Mouse (Mus musculus) hindlimb bud, embryonic 11.5 days (tissue): ENCODE data around the gene Ear14.
"Not testable (repeated sequence)": the region's sequence is repeated elsewhere in the genome, so short reads cannot be mapped to it uniquely, and the experiment has no call there.

Experiments
- DNase-seq: peaks from one replicate; pipeline ENCODE4 v3.0.0-alpha.2; 2012; ENCODE audit warnings: low read depth, low spot score; ENCODE audit errors: extremely low spot score

Ear14 gene

DNA sequence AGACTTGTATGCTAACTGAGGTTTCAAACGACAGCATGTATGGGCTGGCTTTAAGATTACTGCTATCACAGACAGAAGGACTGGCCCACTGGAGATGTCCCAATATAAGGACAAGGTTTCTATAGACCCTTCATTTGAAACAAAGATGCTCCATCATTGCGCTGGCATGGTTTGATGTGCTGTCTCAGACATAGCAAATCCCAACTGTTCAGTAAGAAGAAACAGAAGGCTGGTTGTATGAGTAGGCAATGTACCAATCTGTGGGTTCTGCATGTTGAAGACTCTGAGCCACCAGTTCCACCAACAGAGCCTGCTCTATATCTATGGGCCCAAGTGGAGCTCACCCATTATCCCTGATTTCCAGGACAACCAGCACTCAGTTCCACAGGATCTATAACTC lies at the start of gene Ear14:
Gene Ear14 (plus strand): TSS at position 277 of the 400 bp plus-strand sequence.
- DNase-seq, result no peak

DNA sequence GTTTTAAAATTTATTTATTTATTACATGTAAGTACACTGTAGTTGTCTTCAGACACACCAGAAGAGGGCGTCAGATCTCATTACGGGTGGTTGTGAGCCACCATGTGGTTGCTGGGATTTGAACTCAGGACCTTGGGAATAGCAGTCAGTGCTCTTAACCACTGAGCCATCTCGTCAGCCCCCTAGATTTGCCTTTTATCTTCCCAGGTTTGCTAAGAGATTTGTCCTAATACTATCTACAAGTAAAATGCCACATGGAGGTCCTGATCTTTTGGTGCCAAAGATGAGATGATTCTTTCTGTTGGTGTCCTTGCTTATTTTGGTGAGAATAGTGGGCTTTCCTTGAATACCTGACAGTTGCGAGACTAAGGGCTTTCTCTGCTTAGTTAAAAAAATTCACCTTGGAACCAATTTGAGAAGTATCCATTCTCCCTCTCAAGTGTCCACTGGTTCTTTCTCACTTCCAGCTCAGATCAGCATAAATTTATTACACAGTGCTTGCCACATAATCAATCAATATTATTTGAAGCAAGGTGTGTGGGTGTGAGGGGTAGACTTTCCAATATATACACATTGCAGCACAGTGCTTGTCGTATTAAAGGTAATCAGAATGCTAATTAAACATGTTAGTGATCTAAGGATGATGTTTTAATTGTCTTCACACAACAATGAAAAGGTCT lies 47.0 kb upstream of the Ear14 start:
- no peak for DNase-seq

DNA sequence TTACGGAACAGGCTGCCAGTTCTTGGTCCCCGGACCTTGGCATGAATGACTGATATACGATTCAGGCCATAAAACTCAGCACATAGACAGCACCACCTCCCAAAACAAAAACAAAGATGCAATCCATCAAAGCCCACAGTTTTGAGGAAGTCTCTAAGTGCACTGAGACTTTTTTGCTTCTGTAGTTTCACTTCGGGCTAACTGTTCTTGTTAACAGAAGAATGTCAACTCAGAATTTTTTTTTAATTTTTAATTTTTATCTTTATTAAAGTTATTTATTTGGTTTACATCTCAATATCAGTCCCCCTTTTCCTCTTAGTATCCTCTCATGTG lies 46.5 kb upstream of the Ear14 start:
- DNase-seq, result no peak

DNA sequence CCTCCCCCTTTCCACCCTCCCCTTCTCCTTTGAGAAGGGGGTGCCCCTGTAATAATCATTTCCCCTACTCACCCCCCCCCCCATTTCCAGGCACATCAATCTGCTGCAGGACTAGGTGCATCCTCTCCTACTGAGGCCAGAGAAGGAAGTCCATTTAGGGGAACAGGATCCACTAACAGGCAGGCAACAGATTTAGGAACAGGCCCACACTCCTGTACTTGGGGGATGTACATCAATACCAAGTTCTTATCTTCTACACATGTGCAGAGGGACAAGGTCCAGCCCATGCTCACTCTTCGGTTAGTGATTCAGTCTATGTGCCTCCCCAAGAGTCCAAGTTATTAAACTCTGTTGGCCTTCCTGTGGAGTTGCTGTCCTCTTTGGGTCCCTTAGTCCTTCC lies 46.1 kb upstream of the Ear14 start:
- DNase-seq, result no peak

DNA sequence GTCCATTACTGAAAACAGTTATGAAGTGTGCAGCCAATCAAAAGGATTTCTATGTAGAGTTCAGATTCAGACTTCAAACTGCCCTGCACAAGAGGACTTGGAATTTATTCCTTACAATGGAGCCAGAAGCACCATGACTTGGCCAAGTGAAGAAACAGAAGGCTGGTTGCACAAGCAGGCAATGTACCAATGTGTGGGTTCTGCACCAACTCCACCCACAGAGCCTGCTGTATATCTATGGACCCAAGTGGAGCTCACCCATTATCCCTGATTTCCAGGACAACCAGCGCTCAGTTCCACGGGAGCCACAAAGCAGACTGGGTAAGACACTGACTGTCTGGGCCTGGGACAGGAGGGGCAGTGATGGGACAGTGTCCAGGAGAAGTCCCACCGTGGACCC lies 41.2 kb upstream of the Ear14 start, which contains the start of gene Rnase2b:
Gene Rnase2b (plus strand): TSS at position 285 of the 400 bp plus-strand sequence.
- not testable (repeated sequence) for DNase-seq

DNA sequence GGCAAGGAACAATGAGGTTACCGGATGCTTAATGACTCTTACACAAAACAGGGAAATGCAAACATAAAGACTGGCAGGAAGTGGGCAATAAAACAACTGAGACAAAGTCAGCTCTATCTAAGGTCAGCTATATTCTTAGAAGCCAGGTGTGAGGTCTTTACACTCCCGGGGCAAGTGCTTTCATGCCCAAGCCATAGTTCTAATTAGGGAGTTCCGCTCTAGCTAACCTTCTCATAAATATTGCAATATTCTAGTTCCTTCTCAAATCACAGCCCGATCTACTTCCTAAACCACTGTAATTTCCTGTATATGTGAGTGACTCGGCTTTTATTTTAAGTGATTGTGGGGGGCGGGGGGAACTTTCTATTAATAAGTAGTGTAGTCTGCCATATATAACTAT lies 39.9 kb upstream of the Ear14 start:
- not testable (repeated sequence) for DNase-seq

DNA sequence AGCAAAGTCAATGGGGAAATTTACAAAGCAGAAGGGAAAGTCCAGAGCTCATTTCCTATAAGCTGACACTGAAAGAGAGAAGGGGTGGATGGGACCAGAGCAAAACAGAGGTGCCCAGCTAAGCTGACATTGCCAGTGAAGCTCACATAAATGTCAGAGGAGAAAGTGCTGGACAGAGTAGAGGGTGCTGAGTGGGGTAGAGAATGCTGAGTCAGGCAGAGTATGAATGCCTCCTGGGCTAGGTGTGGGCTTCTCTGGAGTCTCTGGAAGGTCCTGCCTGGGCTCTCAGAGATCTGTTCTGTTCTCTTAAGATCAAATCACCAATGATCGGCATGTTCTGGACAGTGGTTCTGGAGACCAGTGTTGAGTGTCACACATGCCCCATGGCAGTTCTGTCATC lies 37.8 kb upstream of the Ear14 start:
- DNase-seq, result no peak

DNA sequence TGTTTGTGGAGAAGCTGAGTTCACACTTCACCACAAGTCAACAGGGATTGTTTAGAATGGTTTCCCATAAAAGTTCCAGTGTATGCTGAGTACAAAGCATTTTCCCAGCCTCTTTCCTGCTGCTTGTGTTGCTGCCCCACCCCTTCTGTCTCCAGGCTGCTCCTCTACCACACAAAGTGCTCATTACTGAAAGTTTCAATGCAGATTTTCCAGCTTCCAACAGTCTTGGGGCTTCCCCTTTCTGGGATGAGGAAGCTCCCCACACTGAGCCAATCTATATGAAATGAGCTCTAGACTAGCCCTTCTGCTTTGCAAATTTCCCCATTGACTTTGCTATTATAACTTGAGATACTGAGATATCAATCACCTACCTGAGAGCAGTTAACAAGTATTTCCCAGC lies 37.1 kb upstream of the Ear14 start:
- no peak for DNase-seq

DNA sequence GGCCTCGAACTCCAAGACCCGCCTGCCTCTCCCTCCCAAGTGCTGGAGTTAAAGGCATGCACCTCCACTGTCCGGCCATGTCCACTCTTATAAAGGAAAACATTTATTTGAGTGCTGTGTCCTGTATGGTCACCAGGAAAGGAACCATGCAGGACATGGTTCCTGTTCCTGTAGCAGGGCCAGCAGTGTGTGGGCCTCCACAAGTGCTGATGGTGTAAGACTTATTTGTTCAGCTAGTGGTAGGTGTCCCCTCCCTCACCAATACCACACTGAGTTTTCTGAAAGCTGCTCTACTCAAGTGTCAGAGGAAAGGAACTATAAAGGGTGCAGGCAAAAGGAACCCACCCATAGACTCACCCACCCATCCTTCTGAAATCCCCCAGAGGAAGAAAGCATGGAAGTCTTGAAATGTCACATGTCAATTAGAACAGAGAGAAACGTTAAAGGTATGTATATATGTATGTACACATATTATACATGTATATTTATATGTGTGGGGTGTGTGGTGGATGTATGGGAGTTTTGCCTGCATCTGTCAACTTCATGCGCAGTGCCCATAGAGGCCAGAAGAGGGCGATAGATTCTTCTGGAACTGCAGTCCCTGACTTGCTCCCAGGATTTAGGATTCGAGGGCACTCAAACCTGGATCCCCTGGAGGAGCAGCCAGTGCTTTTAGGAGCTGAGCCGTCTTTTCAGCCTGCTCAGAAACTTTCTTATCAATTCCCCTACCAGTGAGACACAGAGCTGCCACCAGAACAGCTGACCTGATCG lies 30.9 kb upstream of the Ear14 start:
- not testable (repeated sequence) for DNase-seq

DNA sequence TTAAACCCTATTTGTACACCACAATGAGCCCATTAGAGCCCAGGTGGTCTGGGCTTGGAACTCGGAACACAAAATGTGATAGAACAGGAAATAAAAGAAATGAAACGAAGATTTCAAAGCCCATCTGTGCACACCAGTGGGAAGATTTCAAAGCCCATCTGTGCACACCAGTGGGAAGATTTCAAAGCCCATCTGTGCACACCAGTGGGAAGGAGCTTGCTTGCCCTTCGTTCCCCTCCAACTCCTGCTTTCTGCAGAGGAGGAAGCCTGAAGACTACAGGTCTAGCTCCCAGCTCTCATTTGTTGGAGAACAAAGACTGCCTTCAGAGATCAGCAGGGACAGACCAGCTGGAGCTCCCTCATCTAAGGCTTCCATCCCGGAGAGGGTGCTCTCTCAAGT lies 30.2 kb upstream of the Ear14 start:
- not testable (repeated sequence) for DNase-seq

DNA sequence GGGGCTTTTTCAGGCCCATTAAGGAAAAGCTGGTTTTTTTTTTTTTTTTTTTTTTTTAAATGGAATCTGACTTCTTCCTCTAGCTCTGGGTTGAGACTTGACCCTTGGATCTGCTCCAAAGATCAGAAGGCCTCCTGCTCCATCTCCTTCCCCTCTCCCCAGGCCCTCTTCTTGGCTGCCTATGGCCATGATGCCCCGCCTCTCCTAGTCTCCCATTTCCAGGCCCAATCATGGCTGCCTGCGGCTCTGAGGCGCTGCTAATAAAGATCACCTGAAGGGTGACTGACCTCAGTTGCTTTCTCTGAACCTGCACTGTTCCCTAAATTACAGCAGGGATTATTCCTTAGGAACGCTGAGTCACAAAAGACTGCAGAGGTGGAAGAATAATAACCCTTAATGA lies 29.3 kb upstream of the Ear14 start:
- DNase-seq, result no peak

DNA sequence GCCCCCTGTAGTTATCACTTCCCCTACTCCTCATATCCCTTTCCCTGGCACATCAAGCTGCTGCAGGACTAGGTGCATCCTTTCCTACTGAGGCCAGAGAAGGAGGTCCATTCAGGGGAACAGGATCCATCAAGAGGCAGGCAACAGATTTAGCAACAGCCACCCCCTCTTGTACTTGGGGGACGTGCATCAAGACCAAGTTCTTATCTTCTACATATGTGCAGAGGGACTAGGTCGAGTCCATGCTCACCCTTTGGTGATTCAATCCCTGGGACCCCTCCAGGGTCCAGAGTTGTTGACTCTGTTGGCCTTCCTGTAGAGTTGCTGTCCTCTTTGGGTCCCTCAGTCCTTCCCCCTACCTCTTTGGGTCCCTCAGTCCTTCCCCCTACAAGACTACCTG lies 22.1 kb upstream of the Ear14 start:
- not testable (repeated sequence) for DNase-seq

DNA sequence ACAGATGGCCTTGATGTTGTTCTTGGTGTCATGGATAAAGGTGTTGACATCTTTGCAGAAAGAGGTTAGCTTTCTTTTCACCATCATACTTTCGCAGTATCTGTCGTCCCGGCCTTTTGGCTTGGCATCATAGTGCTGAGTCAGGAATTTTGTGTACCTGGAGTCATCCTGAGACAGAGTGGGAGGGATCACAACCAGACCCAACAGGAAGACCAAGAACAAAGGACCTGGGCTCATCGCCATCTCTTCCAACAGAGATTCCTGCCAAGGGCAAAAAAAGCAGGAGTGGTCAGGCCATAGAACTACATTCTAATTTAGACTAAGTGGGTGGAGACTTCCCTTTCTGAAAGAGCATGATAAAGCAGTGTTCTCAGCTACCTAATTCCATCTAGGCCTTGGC lies 7.5 kb upstream of the Ear14 start:
- DNase-seq, result no peak

DNA sequence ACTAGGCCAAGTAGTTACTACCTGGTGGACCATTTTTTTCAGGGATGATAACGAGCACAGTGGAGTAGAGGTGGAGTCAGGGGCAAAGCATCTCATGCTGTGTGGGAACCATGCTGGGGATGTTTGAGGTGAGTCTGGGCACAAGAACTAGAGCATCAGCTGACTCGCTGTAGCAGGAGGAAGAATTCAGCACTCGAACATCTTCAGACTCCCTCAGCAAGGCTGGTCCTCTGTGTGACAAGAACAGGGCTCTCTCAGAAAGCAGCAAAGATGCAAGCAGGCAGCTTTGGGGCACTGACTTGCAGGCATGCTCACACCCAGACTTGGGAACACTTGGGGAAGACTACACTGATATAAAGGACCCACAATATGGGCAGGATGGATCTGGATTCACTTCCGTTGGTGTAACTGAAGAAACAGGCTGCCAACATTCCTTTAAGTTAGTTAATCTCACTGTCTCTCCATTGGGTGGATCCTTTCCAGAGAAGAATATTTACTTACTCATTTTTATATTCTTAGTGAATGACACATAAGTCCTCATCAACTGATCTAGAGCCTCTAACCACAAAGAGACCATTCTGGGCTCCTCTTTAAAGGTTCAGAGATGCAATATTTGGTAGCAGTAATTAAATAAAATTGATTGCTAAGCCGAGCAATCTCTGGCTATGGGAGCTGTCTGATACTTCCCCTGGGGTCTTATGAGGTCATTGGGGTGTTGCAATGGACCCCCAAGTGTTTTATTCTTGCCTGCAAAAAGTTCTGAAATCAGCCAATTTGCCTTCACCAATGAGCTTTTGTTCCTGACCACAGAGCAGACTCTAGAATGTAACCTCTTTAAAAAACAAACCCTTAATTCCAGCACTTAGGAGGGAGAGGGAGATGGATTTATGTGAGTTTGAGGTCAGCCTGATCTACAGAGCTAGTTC lies 3.8 kb upstream of the Ear14 start, which contains the start of gene Ang2:
Gene Ang2 (minus strand): TSS at position 51 of the 926 bp plus-strand sequence.
- DNase-seq, result no peak

DNA sequence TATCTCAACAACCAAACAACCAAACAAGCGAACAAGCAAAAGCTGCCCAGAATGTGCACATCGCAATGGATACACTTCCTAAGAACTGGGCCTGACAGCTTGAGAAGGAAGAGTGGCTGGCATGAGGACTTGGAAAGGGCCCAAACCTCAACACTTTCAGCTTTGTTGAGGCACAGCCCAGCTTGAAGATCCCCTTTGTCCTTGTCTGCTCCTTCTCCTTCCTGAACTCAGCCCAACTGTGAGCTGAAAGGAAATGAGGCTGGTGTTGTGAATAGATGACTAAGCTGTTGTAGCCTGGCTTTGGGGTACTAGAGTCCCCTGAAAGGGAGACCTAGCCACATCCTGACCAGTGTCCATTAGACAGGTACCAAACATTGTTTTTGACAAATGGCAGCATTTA lies 3.1 kb upstream of the Ear14 start:
- DNase-seq, result no peak

DNA sequence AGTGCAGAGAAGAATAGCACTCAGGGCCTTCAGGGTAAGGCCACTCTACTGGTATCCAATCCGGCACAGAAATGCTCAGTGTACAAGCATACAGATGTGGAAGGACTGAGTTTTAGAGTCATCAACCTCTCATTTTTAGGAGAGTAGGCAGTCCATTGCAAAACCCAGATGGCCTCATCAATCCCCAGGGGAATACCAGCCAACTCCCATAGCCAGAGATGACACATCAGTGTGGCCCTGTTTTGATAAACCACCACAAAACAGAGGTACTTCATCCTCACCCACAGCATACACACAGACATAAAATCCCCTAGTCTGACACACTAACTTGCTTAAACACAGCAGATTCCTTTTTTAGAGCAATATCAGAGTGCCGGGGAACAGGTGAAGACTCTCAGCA lies 2.7 kb upstream of the Ear14 start:
- DNase-seq, result no peak

DNA sequence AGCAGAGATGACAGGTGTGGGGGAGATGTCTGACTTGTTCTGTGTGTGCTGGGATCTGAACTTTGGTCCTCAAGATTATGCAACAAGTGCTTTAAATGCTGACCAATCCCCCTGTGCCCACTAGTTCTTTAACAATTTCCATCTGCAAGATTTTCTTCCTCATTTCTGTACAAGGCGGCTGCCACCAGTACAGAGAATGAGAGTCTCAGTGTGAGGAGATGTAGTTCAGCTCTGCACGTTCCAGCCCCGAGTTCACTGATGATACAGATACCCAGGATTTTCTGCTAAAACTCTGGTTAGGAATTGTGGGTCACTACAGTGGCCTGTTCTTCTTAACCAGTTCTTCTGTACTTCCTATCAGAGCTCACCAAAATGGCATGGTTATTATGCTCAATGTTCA lies 16.9 kb downstream of the Ear14 start:
- DNase-seq, result not testable (repeated sequence)

DNA sequence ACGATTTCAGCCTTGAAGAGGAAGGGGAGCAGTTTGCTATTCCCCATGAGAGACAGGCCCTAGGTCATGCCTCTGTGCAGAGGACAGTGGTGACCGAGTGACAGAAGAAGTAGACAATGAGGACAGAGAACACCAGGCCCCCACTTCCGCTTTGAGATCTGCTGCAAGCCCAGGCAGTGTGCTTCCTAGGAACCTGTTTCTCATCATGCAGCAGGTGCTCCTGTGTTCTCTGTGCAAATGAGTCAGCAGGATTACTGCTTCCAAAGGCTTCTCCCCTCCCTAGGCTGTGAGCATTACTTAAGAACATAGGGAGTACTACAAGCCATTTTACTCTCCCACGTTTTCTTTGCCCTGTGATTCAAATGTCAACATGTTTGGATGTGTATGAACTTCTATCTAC lies 26.5 kb downstream of the Ear14 start:
- not testable (repeated sequence) for DNase-seq

DNA sequence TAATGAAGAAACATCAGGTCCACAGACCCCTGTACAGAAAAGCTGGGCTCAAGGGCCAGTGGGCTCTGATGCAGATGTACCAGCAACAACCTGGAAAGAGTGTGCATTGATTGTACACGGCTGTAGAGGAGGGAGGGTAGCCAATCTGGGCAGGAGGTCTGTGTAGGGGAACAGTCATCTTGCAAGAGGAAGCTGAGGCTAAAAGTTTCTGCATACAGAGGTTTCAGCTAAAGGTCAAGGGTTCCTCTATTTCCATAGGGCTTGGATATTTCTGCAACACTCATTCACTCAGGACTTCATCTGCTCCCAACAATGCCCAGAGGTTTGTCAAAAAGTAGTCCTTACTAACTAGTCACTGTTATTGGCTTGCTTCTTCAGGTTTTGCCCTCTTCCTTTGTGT lies 34.3 kb downstream of the Ear14 start:
- DNase-seq, result not testable (repeated sequence)

DNA sequence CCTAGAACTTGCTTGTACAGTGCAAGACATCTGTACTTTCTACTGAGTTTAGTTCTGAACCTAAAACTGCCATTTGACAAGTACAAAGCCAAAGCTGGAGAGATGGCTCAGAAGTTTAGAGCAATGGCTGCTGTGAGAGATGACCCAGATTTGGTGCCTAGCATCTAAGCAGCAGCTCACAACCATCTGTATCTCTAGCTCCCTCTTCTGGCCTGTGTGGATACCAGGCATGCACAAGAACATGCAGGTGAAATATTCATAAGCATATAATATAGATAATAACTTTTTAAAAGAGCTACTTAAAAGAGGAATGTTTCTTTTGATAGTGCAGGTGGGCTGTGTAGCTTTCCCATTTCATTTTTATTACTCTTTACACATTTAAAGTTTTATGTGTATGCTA lies 37.7 kb downstream of the Ear14 start:
- DNase-seq, result peak; percentile 20

DNA sequence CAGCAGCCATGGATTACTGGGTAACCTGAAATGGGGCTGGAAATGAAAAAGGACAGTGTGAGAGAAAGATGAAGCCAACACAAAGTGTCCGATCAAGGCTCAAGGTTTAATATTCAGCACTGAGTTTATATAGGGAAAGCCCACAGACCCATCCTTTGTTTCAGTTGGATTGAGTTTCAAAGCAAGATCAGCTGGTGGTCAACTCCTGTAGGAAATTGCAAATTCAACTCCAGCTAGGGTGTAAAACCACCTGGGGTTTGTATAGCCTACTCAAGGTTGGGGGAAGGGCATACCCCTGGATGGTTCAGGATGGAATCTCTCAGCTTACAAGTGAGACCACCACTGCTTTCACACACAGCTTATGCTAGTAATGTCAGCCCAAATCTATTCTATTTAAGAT lies 44.5 kb downstream of the Ear14 start:
- DNase-seq, result no peak
